Comparison of ENCODE assay signal across 8 mouse cellular contexts in genomic region chr16:97356499-97357187, GRCm38 (mm10). TPM values are rescaled to one million over a fixed set of nuclear protein-coding genes. Genes with fewer than 3 reads are reported as not detected.
A peak's percentile ranks its signal among the peaks of the same experiment; 100 is the strongest.
DNase-seq lines count a peak whose midpoint lies in the region; ATAC-seq and TF ChIP-seq lines count a peak whose summit lies in the region.

TSS of gene Bace2 (plus strand) at chr16:97356742.

- peaks cover 24% of the 10 kb centered on the region for H3K4me1 ChIP-seq in forebrain, embryonic 13.5 days
- H3K4me1 ChIP-seq in heart, embryonic 15.5 days (replicated peaks): peaks cover 22% of the 10 kb centered on the region
- peaks cover 11% of the 10 kb centered on the region for H3K4me1 ChIP-seq in kidney, embryonic 16.5 days (ENCODE audit: insufficient read depth, low read length)
- H3K4me1 ChIP-seq in liver, embryonic 16.5 days (ENCODE audit: control insufficient read depth, low read depth, low read length): no peaks in the 10 kb centered on the region
- H3K4me1 ChIP-seq in neural tube, embryonic 13.5 days (replicated peaks): peaks cover 25% of the 10 kb centered on the region
- H3K4me1 ChIP-seq in thymus, adult 2 months (replicated peaks; ENCODE audit: control insufficient read depth, insufficient read depth, low read length): no peaks in the 10 kb centered on the region

- no peak for TF ChIP-seq CTCF in thymus, adult 2 months (IDR thresholded peaks at IDR 0.05; ENCODE audit: borderline replicate concordance, control insufficient read depth, extremely low read depth, insufficient read depth, low read length, poor library complexity)

- WGBS in forebrain, embryonic 13.5 days: under 1% methylated on average over 56 of the region's 58 CpGs
- under 1% methylated on average over 58 of the region's 58 CpGs for WGBS in heart, embryonic 15.5 days
- WGBS in kidney, embryonic 16.5 days: under 1% methylated on average over 57 of the region's 58 CpGs
- WGBS in liver, embryonic 16.5 days (ENCODE audit: insufficient replicate concordance): under 1% methylated on average over 58 of the region's 58 CpGs
- WGBS in neural tube, embryonic 13.5 days: under 1% methylated on average over 58 of the region's 58 CpGs
- 3% methylated on average over 58 of the region's 58 CpGs for WGBS in thymus, adult 2 months

- ATAC-seq in forebrain, embryonic 13.5 days: peak; percentile 79
- peak; percentile 84 for ATAC-seq in heart, embryonic 15.5 days (replicated peaks; ENCODE audit: insufficient number of reproducible peaks, insufficient read depth, low FRiP score, low read depth)
- peak; percentile 92 for ATAC-seq in kidney, embryonic 16.5 days (ENCODE audit: low FRiP score, low TSS enrichment)
- peak; percentile 71 for ATAC-seq in liver, embryonic 16.5 days (ENCODE audit: low read depth)
- peak; percentile 60 for ATAC-seq in neural tube, embryonic 13.5 days (ENCODE audit: low read depth)

- H3K27me3 ChIP-seq in forebrain, embryonic 13.5 days: peaks cover 41% of the 10 kb centered on the region
- 0 out of 2 replicates have a peak, but pooled peaks cover 4% of the 10 kb centered on the region for H3K27me3 ChIP-seq in heart, embryonic 15.5 days
- H3K27me3 ChIP-seq in kidney, embryonic 16.5 days (ENCODE audit: insufficient read depth, low read length): peaks cover 23% of the 10 kb centered on the region
- H3K27me3 ChIP-seq in liver, embryonic 16.5 days (ENCODE audit: control insufficient read depth, insufficient read depth, low read depth, low read length): peaks cover 22% of the 10 kb centered on the region
- H3K27me3 ChIP-seq in neural tube, embryonic 13.5 days: peaks cover 67% of the 10 kb centered on the region
- peaks cover 3% of the 10 kb centered on the region; the same call in 1 of the 2 replicates for H3K27me3 ChIP-seq in thymus, adult 2 months (ENCODE audit: control insufficient read depth, insufficient read depth, low read length)

- H3K36me3 ChIP-seq in forebrain, embryonic 13.5 days (ENCODE audit: poor library complexity, severe bottlenecking): no peaks in the 10 kb centered on the region
- H3K36me3 ChIP-seq in heart, embryonic 15.5 days: no peaks in the 10 kb centered on the region
- no peaks in the 10 kb centered on the region for H3K36me3 ChIP-seq in kidney, embryonic 16.5 days (ENCODE audit: insufficient read depth, low read length)
- no peaks in the 10 kb centered on the region for H3K36me3 ChIP-seq in liver, embryonic 16.5 days (ENCODE audit: control insufficient read depth, insufficient read depth)
- H3K36me3 ChIP-seq in neural tube, embryonic 13.5 days: no peaks in the 10 kb centered on the region
- no peaks in the 10 kb centered on the region for H3K36me3 ChIP-seq in thymus, adult 2 months (ENCODE audit: control insufficient read depth, insufficient read depth, low read length)

- H3K9me3 ChIP-seq in forebrain, embryonic 13.5 days (replicated peaks): no peaks in the 10 kb centered on the region
- no peaks in the 10 kb centered on the region for H3K9me3 ChIP-seq in heart, embryonic 15.5 days (replicated peaks)
- no peaks in the 10 kb centered on the region for H3K9me3 ChIP-seq in kidney, embryonic 16.5 days (ENCODE audit: low read length)
- H3K9me3 ChIP-seq in liver, embryonic 16.5 days (replicated peaks; ENCODE audit: control insufficient read depth, low read length): no peaks in the 10 kb centered on the region
- no peaks in the 10 kb centered on the region for H3K9me3 ChIP-seq in neural tube, embryonic 13.5 days

- H3K27ac ChIP-seq in forebrain, embryonic 13.5 days: no peak within 1 kb of the TSS
- peak within 1 kb of the TSS; percentile 21 for H3K27ac ChIP-seq in heart, embryonic 15.5 days
- H3K27ac ChIP-seq in kidney, embryonic 16.5 days (ENCODE audit: low read length): no peak within 1 kb of the TSS
- H3K27ac ChIP-seq in liver, embryonic 16.5 days (ENCODE audit: low read length): no peak within 1 kb of the TSS
- H3K27ac ChIP-seq in neural tube, embryonic 13.5 days (replicated peaks): no peak within 1 kb of the TSS
- H3K27ac ChIP-seq in thymus, adult 2 months (ENCODE audit: control insufficient read depth, insufficient read depth, low read length): no peak within 1 kb of the TSS

- peak within 1 kb of the TSS; percentile 56 for H3K9ac ChIP-seq in forebrain, embryonic 13.5 days
- H3K9ac ChIP-seq in heart, embryonic 15.5 days: peak within 1 kb of the TSS; percentile 56
- H3K9ac ChIP-seq in kidney, embryonic 16.5 days (replicated peaks; ENCODE audit: low read length): peak within 1 kb of the TSS; percentile 61
- no peak within 1 kb of the TSS for H3K9ac ChIP-seq in liver, embryonic 16.5 days (ENCODE audit: low read depth, low read length)
- peak within 1 kb of the TSS; percentile 59 for H3K9ac ChIP-seq in neural tube, embryonic 13.5 days

- peak within 1 kb of the TSS; percentile 100 for H3K4me2 ChIP-seq in forebrain, embryonic 13.5 days
- peak within 1 kb of the TSS; percentile 97 for H3K4me2 ChIP-seq in heart, embryonic 15.5 days
- peak within 1 kb of the TSS; percentile 100 for H3K4me2 ChIP-seq in kidney, embryonic 16.5 days (replicated peaks; ENCODE audit: low read depth, low read length)
- peak within 1 kb of the TSS; percentile 68 for H3K4me2 ChIP-seq in liver, embryonic 16.5 days (ENCODE audit: low read depth, low read length)
- peak within 1 kb of the TSS; percentile 98 for H3K4me2 ChIP-seq in neural tube, embryonic 13.5 days

- DNase-seq in thymus, adult 18-20 months: peak; percentile 8 to 21
- DNase-seq in thymus, postnatal 0 days (ENCODE audit: low spot score): no peak
- peak; percentile 26 for DNase-seq in thymus, adult 2 months

- TF ChIP-seq POLR2A in thymus, adult 2 months (IDR thresholded peaks at IDR 0.05; ENCODE audit: control insufficient read depth, extremely low read depth, insufficient read depth, low read length, poor library complexity): no peak

- H3K4me3 ChIP-seq in forebrain, embryonic 13.5 days: peak within 1 kb of the TSS; percentile 52
- peak within 1 kb of the TSS; percentile 66 for H3K4me3 ChIP-seq in heart, embryonic 15.5 days
- peak within 1 kb of the TSS; percentile 61 for H3K4me3 ChIP-seq in kidney, embryonic 16.5 days (ENCODE audit: low read length)
- peak within 1 kb of the TSS; percentile 58 for H3K4me3 ChIP-seq in liver, embryonic 16.5 days (ENCODE audit: low read depth, low read length)
- peak within 1 kb of the TSS; percentile 50 for H3K4me3 ChIP-seq in neural tube, embryonic 13.5 days
- H3K4me3 ChIP-seq in thymus, adult 2 months (ENCODE audit: control insufficient read depth, insufficient read depth, low read length): no peak within 1 kb of the TSS

RNA-seq across cellular contexts. Expression of gene Bace2, which starts in this region (rescaled TPM):
- 3.2 and 4.9 TPM in 2 replicates for polyA plus RNA-seq in thymus, postnatal 0 days (2015; fragmentation: Nextera tagmentation; extraction: Ambion mirVana)
- 0.98 and 1.0 TPM in 2 replicates for polyA plus RNA-seq in forebrain, embryonic 13.5 days (2015; fragmentation: Nextera tagmentation; extraction: Ambion mirVana)
- polyA plus RNA-seq in heart, embryonic 15.5 days (2015; fragmentation: Nextera tagmentation; extraction: Ambion mirVana): 49.2 and 54.5 TPM in 2 replicates
- polyA plus RNA-seq in kidney, embryonic 16.5 days (2015; fragmentation: Nextera tagmentation; extraction: Ambion mirVana): 10.0 and 11.2 TPM in 2 replicates
- polyA plus RNA-seq in liver, embryonic 16.5 days (2015; fragmentation: Nextera tagmentation; extraction: Ambion mirVana): 6.7 and 8.4 TPM in 2 replicates
- polyA plus RNA-seq in neural tube, embryonic 13.5 days (2015; fragmentation: Nextera tagmentation; extraction: Ambion mirVana): 4.7 and 6.0 TPM in 2 replicates
- 1.1 and 1.4 TPM in 2 replicates for polyA plus RNA-seq in thymus, adult 2 months (2012; rRNA removed)
